Mouse (Mus musculus) testis, adult 2 months (tissue): Measurements from ENCODE around the gene Cpeb1.

Experiments
- CTCF ChIP-seq: fragments of 200-500 bp; IDR thresholded peaks from 2 replicates; pipeline ENCODE4 v1.5.1; 2012; ENCODE audit warnings: low read depth, mild to moderate bottlenecking, inconsistent platforms, low read length, moderate library complexity; ENCODE audit not compliant: control insufficient read depth, insufficient read depth, insufficient replicate concordance
- POLR2A ChIP-seq: fragments of 200-500 bp; IDR thresholded peaks from 2 replicates; pipeline ENCODE4 v1.6.1; 2012; ENCODE audit warnings: low read depth, mild to moderate bottlenecking, inconsistent platforms, low read length, moderate library complexity; ENCODE audit not compliant: control insufficient read depth

GRCm38 (mm10) chr7:81356975-81357374 lies 98.3 kb downstream of the Cpeb1 start:
- no peak for TF ChIP-seq POLR2A
- TF ChIP-seq CTCF: no peak
